Mouse (Mus musculus): ENCODE results near the gene Htr1b.
A peak's percentile ranks its signal among the peaks of the same experiment; 100 is the strongest.

Htr1b gene

GRCm38 (mm10) chr9:81633437-81633973 is at the start of gene Htr1b:
Htr1b (minus strand) TSS chr9:81633828.
- no peak for DNase-seq (ENCODE audit: low spot score in 2 of 2)

- no peak for DNase-seq (ENCODE audit: low spot score in 2 of 2)
Measured at GRCm38 (mm10) chr9:81676716-81677115, 43.1 kb upstream of the Htr1b start.

GRCm38 (mm10) chr9:81637486-81637885 is 3.9 kb upstream of the Htr1b start:
- DNase-seq (ENCODE audit: low spot score in 2 of 2): no peak

DNA sequence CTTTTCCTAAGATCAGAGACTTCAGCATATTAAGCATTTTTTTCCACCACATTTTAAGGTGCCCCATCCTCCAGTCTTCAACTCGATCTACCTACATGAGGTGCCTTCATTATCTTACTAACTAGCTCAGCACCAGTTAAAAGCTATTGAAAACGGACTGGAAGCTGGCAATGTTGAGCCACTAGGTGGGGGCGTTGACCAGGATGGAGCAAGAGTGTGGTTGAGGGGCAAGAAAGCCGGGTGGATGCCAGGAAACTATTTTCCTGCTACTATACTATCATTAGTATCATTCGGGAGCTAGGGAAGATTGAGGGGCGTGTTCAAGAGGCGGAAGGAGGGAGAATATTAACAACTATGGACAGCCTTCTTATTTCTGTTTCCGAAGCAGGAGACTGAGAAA is 1.5 kb upstream of the Htr1b start:
- no peak for DNase-seq (ENCODE audit: low spot score in 2 of 2)

- DNase-seq (ENCODE audit: low spot score in 2 of 2): no peak
Measured at GRCm38 (mm10) chr9:81634163-81634562, 535 bp upstream of the Htr1b start.

GRCm38 (mm10) chr9:81632736-81633436 is 742 bp downstream of the Htr1b start:
- no peak for DNase-seq (ENCODE audit: low spot score in 2 of 2)

DNA sequence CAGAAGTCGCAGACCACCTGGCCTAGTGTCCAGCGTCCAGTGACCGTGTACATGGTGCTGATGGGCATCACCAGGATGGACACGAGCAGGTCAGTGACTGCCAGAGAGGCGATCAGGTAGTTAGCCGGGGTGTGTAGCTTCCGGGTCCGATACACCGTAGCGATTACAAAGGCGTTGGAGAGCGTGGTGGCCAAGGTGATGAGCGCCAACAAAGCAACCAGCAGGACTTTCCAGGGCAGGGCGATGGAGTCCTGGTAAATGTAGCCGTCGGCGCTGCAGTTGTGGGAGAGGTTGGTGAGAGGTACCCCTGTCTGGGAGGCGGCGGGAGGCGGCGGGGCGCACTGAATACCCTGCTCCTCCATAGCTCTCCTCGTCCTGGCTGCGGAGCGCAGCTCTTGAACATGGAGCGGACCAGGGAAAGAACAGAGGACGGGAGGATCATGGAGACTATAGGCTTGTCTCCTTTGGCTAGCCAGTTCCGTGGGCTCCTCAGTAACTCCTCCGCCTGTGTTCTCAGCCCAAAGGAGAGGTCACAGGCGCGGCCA is 1.4 kb downstream of the Htr1b start:
- DNase-seq (ENCODE audit: low spot score in 2 of 2): no peak

- DNase-seq (ENCODE audit: low spot score in 2 of 2): no peak
Measured at GRCm38 (mm10) chr9:81631581-81632091, 2.0 kb downstream of the Htr1b start.

- DNase-seq (ENCODE audit: low spot score in 2 of 2): peak in 1 of 2 experiments; percentile 24
Measured at GRCm38 (mm10) chr9:81626899-81627606, 6.6 kb downstream of the Htr1b start.

DNA sequence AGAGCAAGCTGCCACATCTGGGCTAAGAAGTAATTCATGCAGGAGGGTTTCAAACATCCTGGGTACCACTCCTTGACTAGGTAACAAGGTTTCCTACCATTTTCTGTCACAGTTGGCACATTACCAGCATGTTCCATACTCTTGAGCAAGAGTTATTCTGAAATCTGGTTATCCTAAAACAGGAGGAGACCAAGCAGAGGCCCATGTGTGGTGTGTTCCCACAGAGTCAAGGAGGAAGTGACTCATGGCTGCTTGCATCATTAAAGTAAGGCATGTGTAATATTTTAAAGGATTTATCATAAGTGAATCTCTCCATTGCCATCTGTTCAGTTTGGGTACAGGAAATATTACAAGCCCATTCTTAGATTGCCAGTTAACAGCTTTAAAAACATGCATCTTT is 7.7 kb downstream of the Htr1b start:
- DNase-seq (ENCODE audit: low spot score in 2 of 2): no peak

DNA sequence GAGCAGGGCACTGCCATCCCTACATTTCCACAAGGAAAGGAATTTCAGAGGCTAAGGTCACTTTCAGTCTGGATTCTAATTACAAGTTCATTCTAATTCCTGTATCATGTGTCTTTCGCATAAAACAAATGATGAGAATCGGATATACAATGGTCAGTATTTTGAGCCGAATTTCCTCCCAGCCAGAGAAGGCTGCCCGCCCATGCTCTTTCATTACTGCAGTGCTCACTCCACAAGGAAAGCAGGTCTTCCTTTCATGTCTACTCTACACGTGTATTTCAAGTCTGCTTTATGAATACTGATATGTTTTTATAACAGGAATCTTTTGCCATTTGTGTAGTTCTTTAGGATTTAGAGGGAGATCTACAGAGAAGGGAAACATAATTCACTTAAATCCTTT is 10.8 kb downstream of the Htr1b start:
- no peak for DNase-seq (ENCODE audit: low spot score in 2 of 2)

DNA sequence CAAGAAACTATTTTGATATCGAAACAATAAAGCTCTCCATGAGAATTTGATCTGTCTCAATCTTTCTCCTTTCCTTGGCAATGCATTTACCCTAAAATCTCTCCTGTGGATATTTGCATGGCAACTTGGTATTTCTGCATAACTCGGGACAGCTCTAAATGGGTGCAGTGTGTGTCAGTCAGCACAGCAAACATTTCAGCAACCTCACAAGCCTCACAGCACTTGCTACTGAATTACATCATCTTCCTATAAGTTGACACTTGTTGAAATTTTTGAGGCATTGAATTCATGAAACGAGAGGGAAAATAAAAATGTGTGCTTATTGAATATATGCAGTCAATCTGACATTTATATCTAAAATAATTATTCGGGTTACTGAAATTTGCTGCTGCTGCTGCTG is 22.6 kb downstream of the Htr1b start:
- DNase-seq (ENCODE audit: low spot score in 2 of 2): no peak
